Mouse (Mus musculus) C2C12 (cell line): ENCODE data around the gene Rgs5.

Experiments
- CTCF ChIP-seq: IDR thresholded peaks from one replicate; pipeline ENCODE4 v1.5.1; 2011; ENCODE audit not compliant: control insufficient read depth, insufficient read depth, insufficient read length
- MAX ChIP-seq: IDR thresholded peaks from one replicate; pipeline ENCODE4 v1.6.1; 2011; ENCODE audit warnings: mild to moderate bottlenecking, control low read depth
- MYOD1 ChIP-seq: IDR thresholded peaks from one replicate; pipeline ENCODE4 v1.6.1; 2011; ENCODE audit warnings: low read depth; ENCODE audit not compliant: control insufficient read depth, insufficient read length
- MYOG ChIP-seq: IDR thresholded peaks from one replicate; pipeline ENCODE4 v1.6.1; 2011; ENCODE audit not compliant: control insufficient read depth, insufficient read length; ENCODE audit errors: extremely low read depth
- USF1 ChIP-seq: IDR thresholded peaks from one replicate; pipeline ENCODE4 v1.6.1; 2011; ENCODE audit warnings: low read depth, mild to moderate bottlenecking, control low read depth, moderate library complexity

GRCm38 (mm10) chr1:169730599-169731100 lies 75.3 kb downstream of the Rgs5 start:
- TF ChIP-seq CTCF, result no peak
- no peak for TF ChIP-seq MAX
- TF ChIP-seq USF1, result no peak
- no peak for TF ChIP-seq MYOD1
- no peak for TF ChIP-seq MYOG
